Mouse (Mus musculus) ovary, postnatal 36 days (tissue): ENCODE data around the gene Itpk1.

ENCODE experiments used
- DNase-seq: peaks from one replicate; pipeline ENCODE4 v3.0.0; 2022; ENCODE audit warnings: low spot score, mixed read lengths

Itpk1 gene

GRCm38 (mm10) chr12:102552001-102552400, 152.7 kb downstream of the Itpk1 start:
- DNase-seq, result no peak

- no peak for DNase-seq
Observed at GRCm38 (mm10) chr12:102551186-102551585, 153.5 kb downstream of the Itpk1 start.

- peak; percentile 77 for DNase-seq
Observed at GRCm38 (mm10) chr12:102550529-102550928, 154.2 kb downstream of the Itpk1 start.

- no peak for DNase-seq
Observed at GRCm38 (mm10) chr12:102545122-102545521, 159.6 kb downstream of the Itpk1 start.

GRCm38 (mm10) chr12:102541168-102541567, 163.6 kb downstream of the Itpk1 start:
- DNase-seq, result no peak

GRCm38 (mm10) chr12:102540278-102540677, 164.5 kb downstream of the Itpk1 start:
- no peak for DNase-seq

- DNase-seq, result no peak
Observed at GRCm38 (mm10) chr12:102535796-102536195, 168.9 kb downstream of the Itpk1 start.

GRCm38 (mm10) chr12:102527989-102528388, 176.7 kb downstream of the Itpk1 start:
- DNase-seq, result no peak

GRCm38 (mm10) chr12:102524760-102525159, 180.0 kb downstream of the Itpk1 start:
- DNase-seq, result peak; percentile 15

GRCm38 (mm10) chr12:102524216-102524615, 180.5 kb downstream of the Itpk1 start:
- no peak for DNase-seq

DNA sequence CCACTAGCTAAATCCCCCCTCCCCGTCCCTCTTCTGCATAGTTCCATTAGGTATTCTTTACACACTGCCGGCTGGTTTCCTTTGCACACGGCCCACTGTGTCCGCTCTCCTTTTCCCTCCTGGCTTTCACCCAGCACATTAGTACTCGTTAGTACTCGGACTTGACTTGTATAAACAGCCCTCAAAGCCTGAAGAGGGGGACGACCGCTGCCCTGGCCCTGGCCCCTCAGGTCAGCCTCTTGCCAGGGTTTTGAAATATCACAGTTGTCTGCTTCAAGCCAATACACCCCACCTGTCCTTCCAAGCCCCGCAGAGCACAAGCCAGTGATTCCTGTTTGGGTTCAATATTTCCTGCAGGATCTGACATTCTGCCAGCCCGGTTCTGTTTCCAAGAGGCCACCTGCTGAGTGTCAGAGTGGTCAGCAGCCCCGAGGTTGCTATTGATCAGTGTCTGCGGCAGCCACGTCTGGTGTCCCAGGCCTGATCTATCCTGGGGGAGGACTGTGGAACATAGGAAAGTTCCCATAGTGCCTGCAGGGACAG, 182.9 kb downstream of the Itpk1 start:
- peak; percentile 7 for DNase-seq

DNA sequence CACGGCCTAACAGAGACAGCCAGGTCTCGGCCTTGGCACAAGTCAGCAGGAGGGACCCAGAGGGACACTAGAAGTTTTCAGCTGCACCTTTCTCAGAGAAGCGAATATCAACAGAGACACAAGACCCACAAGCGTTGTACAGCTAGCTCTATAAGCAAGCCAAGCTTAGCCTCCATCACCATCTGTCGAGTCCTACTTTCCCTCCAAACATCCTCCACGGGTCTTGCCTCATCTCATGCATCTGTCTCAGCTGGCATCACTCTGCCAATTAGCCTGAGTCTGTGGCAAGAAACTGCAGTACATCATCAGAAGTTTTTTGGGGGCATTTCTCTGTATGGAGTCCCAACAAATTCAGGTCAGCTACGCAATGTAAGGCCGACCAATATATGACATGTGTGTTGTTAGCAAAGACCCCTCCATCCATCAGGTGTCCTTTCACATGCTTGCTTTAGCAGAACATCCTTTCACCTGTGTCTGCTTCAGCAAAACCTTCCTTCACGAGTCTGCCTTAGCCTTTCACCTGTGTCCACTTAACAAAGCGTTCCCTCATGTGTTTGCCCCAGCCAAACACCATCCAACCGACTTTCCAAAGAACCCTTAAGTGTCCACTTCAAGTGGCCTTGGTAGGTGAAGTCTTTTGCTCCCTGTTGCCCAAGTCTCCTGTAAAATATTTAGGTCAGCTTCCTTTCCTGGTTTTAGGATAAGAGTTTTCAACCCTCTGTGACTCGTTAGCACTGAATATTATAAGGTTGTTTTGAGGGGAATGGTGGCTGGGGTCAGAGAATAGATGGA, 184.6 kb downstream of the Itpk1 start:
- no peak for DNase-seq
